Mouse (Mus musculus): Measurements from ENCODE around the gene Syt6. TPM values are rescaled to one million over a fixed set of nuclear protein-coding genes. Genes with fewer than 3 reads are reported as not detected.
A peak's percentile ranks its signal among the peaks of the same experiment; 100 is the strongest.
"Not testable (repeated sequence)": the region's sequence is repeated elsewhere in the genome, so short reads cannot be mapped to it uniquely, and the experiment has no call there.

Syt6 gene
- total RNA-seq, 2 experiments from 2014 or later, result not detected

GRCm38 (mm10) chr3:103640226-103640803 is 65.3 kb downstream of the Syt6 start:
- intact Hi-C loops (cut with DNase I), result no loop called here
- DNase-seq, result no peak

GRCm38 (mm10) chr3:103641301-103641700 is 66.3 kb downstream of the Syt6 start:
- intact Hi-C loops (cut with DNase I), result no loop called here
- DNase-seq, result no peak

- DNase-seq; intact Hi-C loops (cut with DNase I): not testable (repeated sequence)
Observed at GRCm38 (mm10) chr3:103645968-103646367, 70.9 kb downstream of the Syt6 start, which contains the start of gene Atg4a-ps. Atg4a-ps (minus strand) TSS chr3:103646068.

- intact Hi-C loops (cut with DNase I), result no loop called here
- DNase-seq, result peak; percentile 19 to 23
Observed at GRCm38 (mm10) chr3:103647164-103647867, 72.3 kb downstream of the Syt6 start.

GRCm38 (mm10) chr3:103648486-103648885 is 73.5 kb downstream of the Syt6 start:
- intact Hi-C loops (cut with DNase I), result no loop called here
- peak; percentile 12 to 33 for DNase-seq

GRCm38 (mm10) chr3:103649716-103650115 is 74.7 kb downstream of the Syt6 start:
- intact Hi-C loops (cut with DNase I), result no loop called here
- no peak for DNase-seq

GRCm38 (mm10) chr3:103650406-103650805 is 75.4 kb downstream of the Syt6 start:
- intact Hi-C loops (cut with DNase I), result no loop called here
- DNase-seq, result no peak

GRCm38 (mm10) chr3:103660012-103660411 is 85.0 kb downstream of the Syt6 start:
- no peak for DNase-seq
- intact Hi-C loops (cut with DNase I), result no loop called here

GRCm38 (mm10) chr3:103661714-103662113 is 86.7 kb downstream of the Syt6 start:
- intact Hi-C loops (cut with DNase I), result no loop called here
- no peak for DNase-seq

GRCm38 (mm10) chr3:103663385-103663784 is 88.4 kb downstream of the Syt6 start:
- intact Hi-C loops (cut with DNase I), result no loop called here
- no peak for DNase-seq

GRCm38 (mm10) chr3:103672113-103672512 is 97.1 kb downstream of the Syt6 start:
- DNase-seq, result no peak
- intact Hi-C loops (cut with DNase I), result no loop called here

GRCm38 (mm10) chr3:103672716-103673115 is 97.7 kb downstream of the Syt6 start:
- intact Hi-C loops (cut with DNase I), result no loop called here
- DNase-seq, result no peak

- intact Hi-C loops (cut with DNase I), result no loop called here
Observed at GRCm38 (mm10) chr3:103678811-103679210, 103.8 kb downstream of the Syt6 start.

GRCm38 (mm10) chr3:103682473-103682872 is 107.4 kb downstream of the Syt6 start:
- intact Hi-C loops (cut with DNase I), result no loop called here

More at GRCm38 (mm10) chr3:103678811-103679210, 103.8 kb downstream of the Syt6 start:
- DNase-seq, result no peak

GRCm38 (mm10) chr3:103683234-103683965 is 108.4 kb downstream of the Syt6 start:
- intact Hi-C loops (cut with DNase I), result no loop called here
- no peak for DNase-seq

More at GRCm38 (mm10) chr3:103682473-103682872, 107.4 kb downstream of the Syt6 start:
- DNase-seq, result no peak

- no peak for DNase-seq
- intact Hi-C loops (cut with DNase I), result no loop called here
Observed at GRCm38 (mm10) chr3:103683966-103684319, 108.9 kb downstream of the Syt6 start.

- intact Hi-C loops (cut with DNase I), result no loop called here
- no peak for DNase-seq
Observed at GRCm38 (mm10) chr3:103689043-103689442, 114.0 kb downstream of the Syt6 start.

- DNase-seq, result peak; percentile 5 to 15
- intact Hi-C loops (cut with DNase I), result no loop called here
Observed at GRCm38 (mm10) chr3:103690506-103690905, 115.5 kb downstream of the Syt6 start.
